Comparison of ENCODE assay signal across 12 mouse cellular contexts in the genomic region with DNA sequence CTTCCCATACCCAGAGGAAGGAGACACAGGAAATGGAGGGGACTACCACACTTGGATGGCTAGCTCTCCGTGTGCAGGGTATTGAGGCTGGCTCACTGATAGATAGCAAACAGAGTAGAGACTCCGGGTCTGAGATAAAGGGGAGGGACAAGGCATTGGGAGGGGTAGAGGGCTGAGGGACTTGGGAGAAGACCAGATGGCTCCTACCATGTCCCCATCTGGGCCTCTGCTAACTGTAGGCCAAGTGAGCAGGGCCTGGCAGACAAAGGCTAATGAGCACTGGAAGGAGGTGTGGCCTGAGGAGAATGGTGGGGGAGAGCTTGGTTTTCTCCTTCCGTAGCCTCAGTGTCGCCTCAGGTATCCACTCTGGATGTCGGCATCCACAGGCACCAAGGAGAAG. TPM values are rescaled to one million over a fixed set of nuclear protein-coding genes. Genes with fewer than 3 reads are reported as not detected.
DNase-seq lines count a peak whose midpoint lies in the region; ATAC-seq and TF ChIP-seq lines count a peak whose summit lies in the region.
"Had no signal": no experiment of that assay in that cellular context is flagged by ENCODE, and none has a peak within 500 bp of the region (broad histone marks: within the 10 kb centered on the region; RNA-seq: fewer than 3 reads in every experiment).

No protein-coding gene starts in this region.

- no peak overlapping the region for H3K4me3 ChIP-seq in forebrain, embryonic 11.5 days (ENCODE audit: low read depth, low read length)
- no peak overlapping the region for H3K4me3 ChIP-seq in liver, embryonic 11.5 days (ENCODE audit: low read depth, low read length)
- H3K4me3 ChIP-seq in layer of hippocampus, adult 2 months = no peak overlapping the region

- H3K4me1 ChIP-seq in forebrain, embryonic 11.5 days (replicated peaks; ENCODE audit: control insufficient read depth, insufficient read depth, low read length) = no peaks in the 10 kb centered on the region
- H3K4me1 ChIP-seq in liver, embryonic 11.5 days (replicated peaks; ENCODE audit: control insufficient read depth, insufficient read depth, low read length) = peaks cover 45% of the 10 kb centered on the region

- no peaks in the 10 kb centered on the region for H3K36me3 ChIP-seq in forebrain, embryonic 11.5 days (ENCODE audit: control insufficient read depth, insufficient read depth, low read length)
- no peaks in the 10 kb centered on the region for H3K36me3 ChIP-seq in liver, embryonic 11.5 days (ENCODE audit: control insufficient read depth, insufficient read depth, low read length)

- H3K27ac ChIP-seq in forebrain, embryonic 11.5 days (ENCODE audit: low read depth, low read length) = no peak overlapping the region
- peak overlapping the region; percentile 59 for H3K27ac ChIP-seq in liver, embryonic 11.5 days (ENCODE audit: low read depth, low read length)
- H3K27ac ChIP-seq in layer of hippocampus, adult 2 months = no peak overlapping the region
- H3K27ac ChIP-seq: macrophage had no signal

- H3K27me3 ChIP-seq in forebrain, embryonic 11.5 days (ENCODE audit: control insufficient read depth, insufficient read depth, low read length) = no peaks in the 10 kb centered on the region
- peaks cover 11% of the 10 kb centered on the region for H3K27me3 ChIP-seq in liver, embryonic 11.5 days (replicated peaks; ENCODE audit: control insufficient read depth, insufficient read depth, low read length)

- H3K9ac ChIP-seq in forebrain, embryonic 11.5 days (ENCODE audit: low read length) = no peak overlapping the region
- peak overlapping the region; percentile 46 for H3K9ac ChIP-seq in liver, embryonic 11.5 days (ENCODE audit: low read depth, low read length)

- H3K4me2 ChIP-seq in forebrain, embryonic 11.5 days (ENCODE audit: low read depth, low read length, severe bottlenecking) = no peak overlapping the region
- H3K4me2 ChIP-seq in liver, embryonic 11.5 days = peak overlapping the region; percentile 49

- peak; percentile 73 for ATAC-seq in cerebellum, adult (ENCODE audit: insufficient number of reproducible peaks, low FRiP score, low TSS enrichment)
- peak; percentile 34; the same call in 1 of the 2 replicates for ATAC-seq in forebrain, embryonic 11.5 days (replicated peaks; ENCODE audit: low FRiP score)
- peak; percentile 61 for ATAC-seq in liver, embryonic 11.5 days (replicated peaks; ENCODE audit: low FRiP score)

- H3K9me3 ChIP-seq in forebrain, embryonic 11.5 days (ENCODE audit: control insufficient read depth, low read length) = peaks cover 3% of the 10 kb centered on the region; the same call in 1 of the 2 replicates
- no peaks in the 10 kb centered on the region for H3K9me3 ChIP-seq in liver, embryonic 11.5 days (ENCODE audit: control insufficient read depth, low read length)

- peak; percentile 23 for DNase-seq in MEL-GATA-1-ER (ENCODE audit: extremely low read depth, low read depth)
- no peak for DNase-seq in forebrain, embryonic 11.5 days (ENCODE audit: low spot score)
- DNase-seq in liver, embryonic 11.5 days (ENCODE audit: low spot score) = no peak
- no peak for DNase-seq in ovary, adult 18-20 months (ENCODE audit: low spot score)
- DNase-seq in kidney, adult 8-10 months = no peak
- no peak for DNase-seq in urinary bladder, postnatal 4 days (ENCODE audit: low spot score in 2 of 2)
- no peak for DNase-seq in layer of hippocampus, adult 2 months (ENCODE audit: low spot score in 2 of 2)
- DNase-seq: adrenal gland, postnatal 14 days; heart, postnatal 14 days; thymus, adult 2 months had no signal

- WGBS in forebrain, embryonic 11.5 days = 77% methylated on average over 5 of the region's 5 CpGs
- 53% methylated on average over 5 of the region's 5 CpGs for whole genome bisulfite sequencing in liver, embryonic 11.5 days

- no peak for TF ChIP-seq CTCF in layer of hippocampus, adult 2 months (conservative IDR thresholded peaks at IDR 0.05)

RNA-seq across cellular contexts. Expression of gene Mxi1, which starts 50.8 kb away (rescaled TPM):
- 49.8 TPM in 2 replicates for polyA plus RNA-seq in forebrain, embryonic 11.5 days (2014; fragmentation: Nextera tagmentation; extraction: Ambion mirVana)
- 34.3 and 42.6 TPM in 2 replicates for polyA plus RNA-seq in liver, embryonic 11.5 days (2014; fragmentation: Nextera tagmentation; extraction: Ambion mirVana)
- total RNA-seq in layer of hippocampus, adult 2 months (2021) = 10 to 100 TPM; 62.8 to 68.6 TPM
